8 mouse cellular contexts compared by ENCODE assay signal in the genomic region with DNA sequence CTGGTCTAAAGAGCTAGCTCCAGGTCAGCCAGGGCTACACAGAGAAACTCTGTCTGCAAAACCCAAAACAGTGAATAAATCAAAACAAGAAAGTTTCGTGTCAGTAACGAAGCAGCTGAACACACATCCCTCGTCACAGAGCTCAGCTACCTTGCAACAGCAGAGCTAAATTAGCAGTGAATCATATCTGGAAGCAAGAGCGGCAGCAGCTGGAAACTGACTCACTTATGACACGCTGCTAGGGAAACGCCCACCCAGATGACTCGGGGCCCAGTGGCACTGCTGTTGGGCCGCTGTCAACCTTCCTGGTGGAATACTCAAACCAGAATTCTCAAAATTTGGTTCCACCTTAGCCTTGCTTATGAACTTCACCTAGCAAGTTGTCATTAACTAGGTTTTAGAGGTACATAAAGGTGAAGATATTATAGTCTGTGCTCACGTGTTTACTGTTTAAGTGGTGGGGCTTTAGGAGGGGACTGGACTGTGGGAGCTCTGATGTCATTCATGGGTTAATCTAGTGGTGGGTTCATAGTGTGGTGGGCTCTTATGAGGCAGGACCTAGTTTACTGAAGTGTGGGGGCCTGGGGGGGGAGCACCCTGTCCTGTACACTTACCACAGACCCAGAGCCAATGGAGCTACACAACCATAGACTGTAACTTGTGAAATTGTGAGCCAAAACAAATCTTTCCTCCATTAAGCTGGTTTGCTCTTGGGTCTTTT. TPM values are rescaled to one million over a fixed set of nuclear protein-coding genes. Genes with fewer than 3 reads are reported as not detected.
DNase-seq lines count a peak whose midpoint lies in the region; ATAC-seq lines count a peak whose summit lies in the region.

No protein-coding gene starts in this region.

- DNase-seq in ovary, adult 18-20 months (ENCODE audit: low spot score), result peak; percentile 30
- no peak for DNase-seq in ovary, postnatal 10 days (ENCODE audit: low spot score)
- DNase-seq in brain, adult 2 months (ENCODE audit: low read depth, low spot score), result peak; percentile 89
- peak; percentile 41 for DNase-seq in right cerebral cortex, postnatal 25 days
- DNase-seq in testis, postnatal 14 days (ENCODE audit: low spot score), result no peak

- H3K9ac ChIP-seq in intestine, embryonic 16.5 days (ENCODE audit: low read depth, low read length), result no peak overlapping the region
- no peak overlapping the region for H3K9ac ChIP-seq in midbrain, embryonic 15.5 days
- no peak overlapping the region for H3K9ac ChIP-seq in forebrain, embryonic 12.5 days

- peak overlapping the region; percentile 21; the same call in 1 of the 2 replicates for H3K27ac ChIP-seq in intestine, embryonic 16.5 days (ENCODE audit: low read length)
- no peak overlapping the region for H3K27ac ChIP-seq in midbrain, embryonic 15.5 days
- H3K27ac ChIP-seq in forebrain, embryonic 12.5 days, result no peak overlapping the region

- H3K4me1 ChIP-seq in intestine, embryonic 16.5 days (ENCODE audit: control insufficient read depth, insufficient read depth, low read length), result peaks cover 13% of the 10 kb centered on the region
- no peaks in the 10 kb centered on the region for H3K4me1 ChIP-seq in midbrain, embryonic 15.5 days
- H3K4me1 ChIP-seq in forebrain, embryonic 12.5 days, result no peaks in the 10 kb centered on the region

- H3K27me3 ChIP-seq in intestine, embryonic 16.5 days (replicated peaks; ENCODE audit: control insufficient read depth, insufficient read depth, low read length), result no peaks in the 10 kb centered on the region
- H3K27me3 ChIP-seq in midbrain, embryonic 15.5 days (replicated peaks), result no peaks in the 10 kb centered on the region
- H3K27me3 ChIP-seq in forebrain, embryonic 12.5 days, result no peaks in the 10 kb centered on the region

- peak; percentile 75 for ATAC-seq in intestine, embryonic 16.5 days
- ATAC-seq in midbrain, embryonic 15.5 days (replicated peaks), result no peak
- ATAC-seq in forebrain, embryonic 12.5 days (ENCODE audit: low FRiP score), result no peak

- 30% methylated on average over 9 of the region's 9 CpGs for WGBS in intestine, embryonic 16.5 days
- WGBS in midbrain, embryonic 15.5 days, result 82% methylated on average over 9 of the region's 9 CpGs
- WGBS in forebrain, embryonic 12.5 days, result 80% methylated on average over 9 of the region's 9 CpGs

- H3K4me2 ChIP-seq in intestine, embryonic 16.5 days (ENCODE audit: low read depth, low read length), result no peak overlapping the region
- H3K4me2 ChIP-seq in midbrain, embryonic 15.5 days, result no peak overlapping the region
- no peak overlapping the region for H3K4me2 ChIP-seq in forebrain, embryonic 12.5 days

- H3K9me3 ChIP-seq in intestine, embryonic 16.5 days (ENCODE audit: control insufficient read depth, low read length), result no peaks in the 10 kb centered on the region
- H3K9me3 ChIP-seq in midbrain, embryonic 15.5 days, result no peaks in the 10 kb centered on the region
- H3K9me3 ChIP-seq in forebrain, embryonic 12.5 days, result no peaks in the 10 kb centered on the region

- no peaks in the 10 kb centered on the region for H3K36me3 ChIP-seq in intestine, embryonic 16.5 days (ENCODE audit: control insufficient read depth, insufficient read depth, low read length)
- no peaks in the 10 kb centered on the region for H3K36me3 ChIP-seq in midbrain, embryonic 15.5 days (replicated peaks)
- no peaks in the 10 kb centered on the region for H3K36me3 ChIP-seq in forebrain, embryonic 12.5 days (replicated peaks)

- H3K4me3 ChIP-seq in intestine, embryonic 16.5 days (ENCODE audit: low read length), result no peak overlapping the region
- H3K4me3 ChIP-seq in midbrain, embryonic 15.5 days, result no peak overlapping the region
- H3K4me3 ChIP-seq in forebrain, embryonic 12.5 days (replicated peaks), result no peak overlapping the region

RNA-seq across cellular contexts. Expression of a gene that starts 55.3 kb away (rescaled TPM):
- 10.4 and 11.2 TPM in 2 replicates for polyA plus RNA-seq in intestine, embryonic 16.5 days (2015; fragmentation: Nextera tagmentation; extraction: Ambion mirVana)
- 39.8 and 40.1 TPM in 2 replicates for polyA plus RNA-seq in midbrain, embryonic 15.5 days (2015; fragmentation: Nextera tagmentation; extraction: Ambion mirVana)
- 31.8 and 35.8 TPM in 2 replicates for polyA plus RNA-seq in forebrain, embryonic 12.5 days (2016; fragmentation: Nextera tagmentation; extraction: Ambion mirVana)

Comparison
In these comparisons a context has a peak if more than half of its experiments do, and no peak if none do; other contexts are left out.
1. DNase-seq: peak in ovary, adult 18-20 months (single experiment), brain, adult 2 months (single experiment) and right cerebral cortex, postnatal 25 days (single experiment); none in ovary, postnatal 10 days (single experiment) and testis, postnatal 14 days (single experiment).